8 mouse cellular contexts compared by ENCODE assay signal in genomic region chr5:135118589-135119081, GRCm38 (mm10). TPM values are rescaled to one million over a fixed set of nuclear protein-coding genes. Genes with fewer than 3 reads are reported as not detected.
DNase-seq lines count a peak whose midpoint lies in the region; ATAC-seq and TF ChIP-seq lines count a peak whose summit lies in the region.
"Had no signal": no experiment of that assay in that cellular context is flagged by ENCODE, and none has a peak within 500 bp of the region (broad histone marks: within the 10 kb centered on the region; RNA-seq: fewer than 3 reads in every experiment).

No protein-coding gene starts in this region.

- TF ChIP-seq POLR2A in small intestine, adult 2 months (IDR thresholded peaks at IDR 0.05; ENCODE audit: low read depth, low read length), result no peak

- no peak overlapping the region for H3K9ac ChIP-seq in heart, embryonic 14.5 days (ENCODE audit: low read length)
- H3K9ac ChIP-seq: limb, embryonic 12.5 days had no signal

- H3K27me3 ChIP-seq in heart, embryonic 14.5 days (ENCODE audit: control insufficient read depth, insufficient read depth, low read length), result peaks cover 14% of the 10 kb centered on the region
- H3K27me3 ChIP-seq in small intestine, adult 2 months (ENCODE audit: control insufficient read depth, insufficient read depth, low read length), result no peaks in the 10 kb centered on the region

- TF ChIP-seq CTCF in small intestine, adult 2 months (IDR thresholded peaks at IDR 0.05; ENCODE audit: extremely low read depth, insufficient read length, insufficient replicate concordance, low read depth, low read length), result peak; percentile 82

- no peaks in the 10 kb centered on the region for H3K36me3 ChIP-seq in heart, embryonic 14.5 days (ENCODE audit: control insufficient read depth, insufficient read depth, low read length)
- H3K36me3 ChIP-seq in small intestine, adult 2 months (ENCODE audit: control insufficient read depth, insufficient read depth, low read length), result peaks cover 27% of the 10 kb centered on the region
- H3K36me3 ChIP-seq: limb, embryonic 12.5 days had no signal

- H3K4me2 ChIP-seq in heart, embryonic 14.5 days (ENCODE audit: low read length), result no peak overlapping the region
- H3K4me2 ChIP-seq: limb, embryonic 12.5 days had no signal

- peak; percentile 42; the same call in 1 of the 2 replicates for ATAC-seq in heart, embryonic 14.5 days (ENCODE audit: insufficient number of reproducible peaks, insufficient read depth, low FRiP score, low read depth)

- peak; percentile 82 for DNase-seq in ES-CJ7 (ENCODE audit: low read depth, low spot score)
- peak; percentile 69 to 71 for DNase-seq in adrenal gland, adult 18-20 months (ENCODE audit: low spot score in 2 of 2)
- DNase-seq in embryo, embryonic 11 days, result peak; percentile 69
- DNase-seq in layer of hippocampus, adult 8-10 months (ENCODE audit: low spot score in 2 of 2), result peak; percentile 21 to 55
- peak; percentile 64 for DNase-seq in lung, postnatal 25 days (ENCODE audit: low spot score)

- no peaks in the 10 kb centered on the region for H3K9me3 ChIP-seq in heart, embryonic 14.5 days (ENCODE audit: control insufficient read depth, low read length)
- H3K9me3 ChIP-seq: limb, embryonic 12.5 days had no signal

- H3K4me3 ChIP-seq in heart, embryonic 14.5 days (ENCODE audit: control insufficient read depth in 1 of 2, insufficient read depth in 1 of 2, low read depth in 1 of 2, low read length in 2 of 2), result no peak overlapping the region
- H3K4me3 ChIP-seq in small intestine, adult 2 months (ENCODE audit: low read depth, low read length), result no peak overlapping the region
- H3K4me3 ChIP-seq: limb, embryonic 12.5 days had no signal

- 5% methylated on average over 6 of the region's 6 CpGs for whole genome bisulfite sequencing in heart, embryonic 14.5 days
- WGBS in small intestine, adult 2 months, result 6% methylated on average over 6 of the region's 6 CpGs

- H3K27ac ChIP-seq in heart, embryonic 14.5 days (replicated peaks in 1 of 2; ENCODE audit: control insufficient read depth in 1 of 2, insufficient read depth in 1 of 2, low read depth in 2 of 2, low read length in 2 of 2), result no peak overlapping the region
- peak overlapping the region; percentile 71 for H3K27ac ChIP-seq in small intestine, adult 2 months (ENCODE audit: insufficient read depth, low read depth, low read length)
- H3K27ac ChIP-seq: limb, embryonic 12.5 days had no signal

- peaks cover 3 to 6% of the 10 kb centered on the region in 2 experiments; a peak in 3 of 4 replicates for H3K4me1 ChIP-seq in heart, embryonic 14.5 days (ENCODE audit: control insufficient read depth in 2 of 2, insufficient read depth in 2 of 2, low read length in 2 of 2)
- H3K4me1 ChIP-seq in small intestine, adult 2 months (ENCODE audit: control insufficient read depth, insufficient read depth, insufficient read length, low read length), result peaks cover 15% of the 10 kb centered on the region
- H3K4me1 ChIP-seq: limb, embryonic 12.5 days had no signal

RNA-seq across cellular contexts. Expression of gene Mlxipl, which starts 28.9 kb away (rescaled TPM):
- total RNA-seq in adrenal gland, adult 18-20 months (2021), result 100 to 1,000 TPM in 1 of 2 experiments, 10 to 100 TPM in 1; 67.0 to 169 TPM
- polyA plus RNA-seq in heart, embryonic 14.5 days (2014; fragmentation: Nextera tagmentation; extraction: Ambion mirVana), result 0.34 and 0.92 TPM in 2 replicates
- total RNA-seq in layer of hippocampus, adult 8-10 months (2022), result 10 to 100 TPM in 2 of 4 experiments, 1 to 10 TPM in 2; 4.5 to 17.6 (median 11.8) TPM
- 190 and 304 TPM in 2 replicates for polyA plus RNA-seq in small intestine, adult 2 months (2012; rRNA removed)

RNA-seq across cellular contexts. Expression of gene Tbl2, which starts 30.8 kb away (rescaled TPM):
- 10 to 100 TPM; 20.6 to 29.5 TPM for total RNA-seq in adrenal gland, adult 18-20 months (2021)
- 18.0 and 20.0 TPM in 2 replicates for polyA plus RNA-seq in heart, embryonic 14.5 days (2014; fragmentation: Nextera tagmentation; extraction: Ambion mirVana)
- total RNA-seq in layer of hippocampus, adult 8-10 months (2022), result 10 to 100 TPM; 25.4 to 34.4 (median 28.4) TPM
- polyA plus RNA-seq in small intestine, adult 2 months (2012; rRNA removed), result 4.8 and 5.3 TPM in 2 replicates

RNA-seq across cellular contexts. Expression of gene Vps37d, which starts 40.6 kb away (rescaled TPM):
- total RNA-seq in adrenal gland, adult 18-20 months (2021), result 1 to 10 TPM; 1.9 to 2.5 TPM
- 1.3 and 3.5 TPM in 2 replicates for polyA plus RNA-seq in heart, embryonic 14.5 days (2014; fragmentation: Nextera tagmentation; extraction: Ambion mirVana)
- 10 to 100 TPM; 26.0 to 29.5 (median 28.7) TPM for total RNA-seq in layer of hippocampus, adult 8-10 months (2022)
- polyA plus RNA-seq in small intestine, adult 2 months (2012; rRNA removed), result 3.0 and 7.0 TPM in 2 replicates

RNA-seq across cellular contexts. Expression of gene Bcl7b, which starts 49.4 kb away (rescaled TPM):
- total RNA-seq in adrenal gland, adult 18-20 months (2021), result 10 to 100 TPM; 74.1 to 77.2 TPM
- polyA plus RNA-seq in heart, embryonic 14.5 days (2014; fragmentation: Nextera tagmentation; extraction: Ambion mirVana), result 36.7 and 41.4 TPM in 2 replicates
- total RNA-seq in layer of hippocampus, adult 8-10 months (2022), result 10 to 100 TPM; 46.6 to 51.8 (median 49.6) TPM
- polyA plus RNA-seq in small intestine, adult 2 months (2012; rRNA removed), result 12.1 and 28.4 TPM in 2 replicates

RNA-seq across cellular contexts. Expression of gene Bud23, which starts 53.9 kb away (rescaled TPM):
- 10 to 100 TPM; 45.7 to 55.0 TPM for total RNA-seq in adrenal gland, adult 18-20 months (2021)
- polyA plus RNA-seq in heart, embryonic 14.5 days (2014; fragmentation: Nextera tagmentation; extraction: Ambion mirVana), result 47.2 and 52.3 TPM in 2 replicates
- 10 to 100 TPM; 46.6 to 64.1 (median 52.9) TPM for total RNA-seq in layer of hippocampus, adult 8-10 months (2022)
- polyA plus RNA-seq in small intestine, adult 2 months (2012; rRNA removed), result 31.2 and 43.7 TPM in 2 replicates

Comparison
In these comparisons a context has a peak if more than half of its experiments do, and no peak if none do; other contexts are left out.
1. RNA of gene Vps37d, which starts 40.6 kb away (total RNA-seq): 26.0 to 29.5 TPM in layer of hippocampus, adult 8-10 months; 1.9 to 2.5 TPM in adrenal gland, adult 18-20 months; every median in the first group is over 4 times any median in the second.
2. Peak in every context shown above with its lines, with median percentiles within 50 percentile points of each other: DNase-seq.